Mouse (Mus musculus) embryonic stem cell, embryonic (primary cell): Measurements from ENCODE around the gene Hpcal1.

Experiments
- CTCF ChIA-PET, 4 experiments: fragments of 300-600 bp in 2 of 4; fragments of 350-600 bp in 2 of 4; sonication (Branson Sonifier 250); formaldehyde crosslinking; loops; one replicate each; lab custom pipeline; 2022; ENCODE audit warnings: inconsistent platforms in 2 of 4; lab: Charles Lee
- POLR2A ChIA-PET, 4 experiments: fragments of 300-600 bp in 2 of 4; fragments of 350-600 bp in 2 of 4; sonication (Branson Sonifier 250); formaldehyde crosslinking; loops; one replicate each; lab custom pipeline; 2022; ENCODE audit warnings: antibody characterized with exemption in 4 of 4, inconsistent platforms in 1 of 4; lab: Charles Lee

Gene Hpcal1

GRCm38 (mm10) chr12:17741637-17742364 is 51.1 kb downstream of the Hpcal1 start:
- ChIA-PET POLR2A (interaction anchor here in 3 of 4 experiments (1.0 to 1.4 kb wide), 6 partner anchors 8 to 109 kb away, joined by 3 to 4 read pairs (median 3); no protein-coding TSS in a partner anchor), CTCF (no interaction called here)

GRCm38 (mm10) chr12:17742571-17743321 is 52.1 kb downstream of the Hpcal1 start:
- CTCF ChIA-PET: no interaction called here
- POLR2A ChIA-PET: interaction anchor here (0.6 to 1.4 kb wide), 8 partner anchors 10 to 418 kb away, joined by 3 to 4 read pairs (median 3); no protein-coding TSS in a partner anchor

- CTCF ChIA-PET: no interaction called here
- POLR2A ChIA-PET: interaction anchor here in 1 of 4 experiments (0.7 to 1.1 kb wide), 2 partner anchors 56 to 167 kb away, joined by 3 to 5 read pairs; no protein-coding TSS in a partner anchor
Observed at GRCm38 (mm10) chr12:17745431-17745830, 54.8 kb downstream of the Hpcal1 start.

- ChIA-PET POLR2A (interaction anchor here in 1 of 4 experiments (1.1 to 1.8 kb wide), 3 partner anchors 10 to 324 kb away, joined by 3 to 5 read pairs (median 3); no protein-coding TSS in a partner anchor), CTCF (no interaction called here)
Observed at GRCm38 (mm10) chr12:17746725-17747124, 56.1 kb downstream of the Hpcal1 start.

GRCm38 (mm10) chr12:17747191-17748154 is 56.8 kb downstream of the Hpcal1 start:
- ChIA-PET CTCF (no interaction called here), POLR2A (interaction anchor here in 3 of 4 experiments (0.6 to 3.1 kb wide), 13 partner anchors 9 to 417 kb away, joined by 3 to 15 read pairs (median 3); no protein-coding TSS in a partner anchor)

- CTCF ChIA-PET: interaction anchor here in 2 of 4 experiments (1.1 to 1.6 kb wide), 2 partner anchors 31 to 55 kb away, joined by 3 read pairs; no protein-coding TSS in a partner anchor
Observed at GRCm38 (mm10) chr12:17748155-17748529, 57.5 kb downstream of the Hpcal1 start.

GRCm38 (mm10) chr12:17749784-17750183 is 59.1 kb downstream of the Hpcal1 start:
- ChIA-PET POLR2A (interaction anchor here (1.0 to 3.1 kb wide), 14 partner anchors 8 to 205 kb away, joined by 3 to 15 read pairs (median 4); partner anchors contain the start of gene Odc1 (in 1 of the 4)), CTCF (interaction anchor here in 2 of 4 experiments (1.2 to 1.6 kb wide), 2 partner anchors 29 to 41 kb away, joined by 3 to 5 read pairs; no protein-coding TSS in a partner anchor)

More at GRCm38 (mm10) chr12:17748155-17748529, 57.5 kb downstream of the Hpcal1 start:
- POLR2A ChIA-PET: interaction anchor here in 3 of 4 experiments (0.6 to 3.1 kb wide), 17 partner anchors 9 to 418 kb away, joined by 3 to 15 read pairs (median 3); partner anchors contain the start of gene Odc1 (in 1 of the 3)

GRCm38 (mm10) chr12:17750500-17750899 is 59.8 kb downstream of the Hpcal1 start:
- CTCF ChIA-PET: no interaction called here

GRCm38 (mm10) chr12:17752828-17753227 is 62.2 kb downstream of the Hpcal1 start:
- ChIA-PET POLR2A (interaction anchor here in 1 of 4 experiments (0.9 kb wide), 1 partner anchor 10 kb away, joined by 3 read pairs; no protein-coding TSS in a partner anchor), CTCF (interaction anchor here in 1 of 4 experiments (1.1 kb wide), 1 partner anchor 43 kb away, joined by 3 read pairs; no protein-coding TSS in a partner anchor)

More at GRCm38 (mm10) chr12:17750500-17750899, 59.8 kb downstream of the Hpcal1 start:
- POLR2A ChIA-PET: interaction anchor here (0.6 to 3.1 kb wide), 9 partner anchors 9 to 25 kb away, joined by 3 to 15 read pairs (median 3); no protein-coding TSS in a partner anchor

GRCm38 (mm10) chr12:17754771-17755170 is 64.1 kb downstream of the Hpcal1 start:
- ChIA-PET CTCF (interaction anchor here in 2 of 4 experiments (0.6 to 0.7 kb wide), 2 partner anchors 11 to 115 kb away, joined by 3 to 8 read pairs; no protein-coding TSS in a partner anchor), POLR2A (interaction anchor here in 1 of 4 experiments (0.8 kb wide), 1 partner anchor 103 kb away, joined by 3 read pairs; no protein-coding TSS in a partner anchor)

- POLR2A ChIA-PET: interaction anchor here in 2 of 4 experiments (0.7 to 1.2 kb wide), 5 partner anchors 10 to 48 kb away, joined by 3 to 4 read pairs (median 3); no protein-coding TSS in a partner anchor
- CTCF ChIA-PET: no interaction called here
Observed at GRCm38 (mm10) chr12:17756891-17757290, 66.2 kb downstream of the Hpcal1 start.

GRCm38 (mm10) chr12:17762286-17762933 is 71.8 kb downstream of the Hpcal1 start:
- CTCF ChIA-PET: interaction anchor here in 1 of 4 experiments (0.9 to 1.2 kb wide), 2 partner anchors 9 to 35 kb away, joined by 3 to 4 read pairs; no protein-coding TSS in a partner anchor
- POLR2A ChIA-PET: interaction anchor here (0.5 to 2.3 kb wide), 11 partner anchors 12 to 186 kb away, joined by 3 to 15 read pairs (median 4); no protein-coding TSS in a partner anchor

GRCm38 (mm10) chr12:17763054-17763453 is 72.4 kb downstream of the Hpcal1 start:
- POLR2A ChIA-PET: interaction anchor here in 2 of 4 experiments (0.7 to 2.0 kb wide), 5 partner anchors 13 to 53 kb away, joined by 3 to 10 read pairs (median 4); no protein-coding TSS in a partner anchor
- CTCF ChIA-PET: no interaction called here

- ChIA-PET CTCF (interaction anchor here in 3 of 4 experiments (0.6 to 1.5 kb wide), 5 partner anchors 14 to 820 kb away, joined by 3 to 5 read pairs (median 3); no protein-coding TSS in a partner anchor), POLR2A (interaction anchor here in 2 of 4 experiments (0.5 to 2.0 kb wide), 5 partner anchors 14 to 210 kb away, joined by 3 to 10 read pairs (median 3); partner anchors contain the start of gene Hpcal1 (in 1 of the 2))
Observed at GRCm38 (mm10) chr12:17764005-17764404, 73.3 kb downstream of the Hpcal1 start.

- POLR2A ChIA-PET: interaction anchor here in 1 of 4 experiments (0.6 kb wide), 1 partner anchor 49 kb away, joined by 4 read pairs; no protein-coding TSS in a partner anchor
- CTCF ChIA-PET: interaction anchor here in 1 of 4 experiments (1.0 kb wide), 1 partner anchor 11 kb away, joined by 5 read pairs; no protein-coding TSS in a partner anchor
Observed at GRCm38 (mm10) chr12:17767567-17767966, 76.9 kb downstream of the Hpcal1 start.
